Comparison of ENCODE assay signal across 9 mouse cellular contexts in the genomic region with DNA sequence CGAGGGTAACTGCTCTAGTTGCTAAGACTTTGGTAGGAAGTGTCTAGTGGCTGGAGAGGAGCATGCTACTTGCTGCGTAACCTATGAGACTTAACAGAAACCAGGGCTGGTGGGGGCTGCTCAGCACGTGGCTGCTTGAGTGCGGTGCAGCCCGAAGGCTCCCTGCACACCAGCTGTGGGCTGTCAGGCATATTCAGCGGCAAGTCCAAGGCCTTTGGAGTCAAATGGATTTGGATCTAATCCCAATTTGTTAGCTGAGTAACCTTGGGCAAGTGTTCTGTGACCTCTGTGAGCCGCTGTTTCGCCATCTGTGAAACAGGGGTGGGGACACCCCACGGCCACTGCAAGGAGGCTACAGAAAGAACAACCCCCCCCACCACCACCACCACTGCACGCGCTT.
DNase-seq lines count a peak whose midpoint lies in the region; ATAC-seq and TF ChIP-seq lines count a peak whose summit lies in the region.
"Had no signal": no experiment of that assay in that cellular context is flagged by ENCODE, and none has a peak within 500 bp of the region (broad histone marks: within the 10 kb centered on the region; RNA-seq: fewer than 3 reads in every experiment).

No protein-coding gene starts in this region.

- TF ChIP-seq CTCF in kidney, adult 2 months (conservative IDR thresholded peaks at IDR 0.05; ENCODE audit: insufficient read depth, insufficient read length, low read depth, low read length) = no peak

- TF ChIP-seq POLR2A in kidney, adult 2 months (IDR thresholded peaks at IDR 0.05; ENCODE audit: low read depth, low read length) = no peak
- no peak for TF ChIP-seq POLR2A in limb, embryonic 14.5 days (IDR thresholded peaks at IDR 0.05; ENCODE audit: borderline replicate concordance, extremely low read depth, insufficient read depth, insufficient read length)

- no peaks in the 10 kb centered on the region for H3K9me3 ChIP-seq in limb, embryonic 14.5 days (ENCODE audit: control insufficient read depth, low read length)
- H3K9me3 ChIP-seq: neural tube, embryonic 13.5 days had no signal

- no peak overlapping the region for H3K4me3 ChIP-seq in kidney, adult 2 months (ENCODE audit: insufficient read depth, low read depth, low read length)
- H3K4me3 ChIP-seq in limb, embryonic 14.5 days (replicated peaks; ENCODE audit: low read length) = no peak overlapping the region
- H3K4me3 ChIP-seq: neural tube, embryonic 13.5 days had no signal

- H3K4me2 ChIP-seq in limb, embryonic 14.5 days (replicated peaks; ENCODE audit: low read depth, low read length, severe bottlenecking) = no peak overlapping the region
- H3K4me2 ChIP-seq: neural tube, embryonic 13.5 days had no signal

- H3K4me1 ChIP-seq in kidney, adult 2 months (ENCODE audit: control insufficient read depth, insufficient read depth, low read length) = no peaks in the 10 kb centered on the region
- H3K4me1 ChIP-seq in limb, embryonic 14.5 days (ENCODE audit: control insufficient read depth, insufficient read depth, low read length) = peaks cover 24% of the 10 kb centered on the region

- no peaks in the 10 kb centered on the region for H3K27me3 ChIP-seq in kidney, adult 2 months (replicated peaks; ENCODE audit: control insufficient read depth, insufficient read depth, low read length)
- H3K27me3 ChIP-seq in limb, embryonic 14.5 days (ENCODE audit: control insufficient read depth, insufficient read depth, low read length) = no peaks in the 10 kb centered on the region
- H3K27me3 ChIP-seq: neural tube, embryonic 13.5 days had no signal

- H3K9ac ChIP-seq in limb, embryonic 14.5 days (ENCODE audit: low read depth, low read length, severe bottlenecking) = no peak overlapping the region
- H3K9ac ChIP-seq: neural tube, embryonic 13.5 days had no signal

- 39% methylated on average over 11 of the region's 11 CpGs for WGBS in kidney, adult 2 months
- WGBS in limb, embryonic 14.5 days = 29% methylated on average over 11 of the region's 11 CpGs

- no peak overlapping the region for H3K27ac ChIP-seq in kidney, adult 2 months (ENCODE audit: insufficient read depth, low read depth, low read length)
- no peak overlapping the region for H3K27ac ChIP-seq in limb, embryonic 14.5 days (replicated peaks; ENCODE audit: low read depth, low read length)
- H3K27ac ChIP-seq: neural tube, embryonic 13.5 days had no signal

- peak; percentile 50; the same call in 1 of the 2 replicates for ATAC-seq in limb, embryonic 14.5 days (ENCODE audit: low FRiP score, low read depth)

- no peaks in the 10 kb centered on the region for H3K36me3 ChIP-seq in kidney, adult 2 months (ENCODE audit: control insufficient read depth, insufficient read depth, low read length)
- H3K36me3 ChIP-seq in limb, embryonic 14.5 days (ENCODE audit: control insufficient read depth, insufficient read depth, low read length) = no peaks in the 10 kb centered on the region
- H3K36me3 ChIP-seq: neural tube, embryonic 13.5 days had no signal

- peak; percentile 5 for DNase-seq in ZHBTc4 (ENCODE audit: low read depth, low spot score)
- peak; percentile 56 to 83 for DNase-seq in adrenal gland, adult (ENCODE audit: inconsistent age in 2 of 2, low spot score in 1 of 2)
- DNase-seq in kidney, adult 2 months = peak; percentile 17
- no peak for DNase-seq in limb, embryonic 14.5 days (ENCODE audit: low spot score)
- no peak for DNase-seq in frontal cortex, postnatal 14 days (ENCODE audit: low spot score in 2 of 2)
- DNase-seq in neural tube, embryonic 10.5 days (ENCODE audit: extremely low spot score, low spot score) = no peak
- DNase-seq in urinary bladder, postnatal 4 days (ENCODE audit: low spot score in 2 of 2) = no peak
- DNase-seq: gastrocnemius, postnatal 14 days had no signal

Comparison
In these comparisons a context has a peak if more than half of its experiments do, and no peak if none do; other contexts are left out.
1. DNase-seq: peak in ZHBTc4 (single experiment), adrenal gland, adult (2 of 2) and kidney, adult 2 months (single experiment); none in limb, embryonic 14.5 days (single experiment), frontal cortex, postnatal 14 days (0 of 2), neural tube, embryonic 10.5 days (single experiment) and urinary bladder, postnatal 4 days (0 of 2).